Mouse (Mus musculus): ENCODE data around the gene Pou3f3. TPM values are rescaled to one million over a fixed set of nuclear protein-coding genes. Genes with fewer than 3 reads are reported as not detected.

Gene Pou3f3
- total RNA-seq, 2 experiments from 2014 or later = not detected

Other genes with a start within 250 kb of the Pou3f3 start
- gene Mrps9, start 155.5 kb downstream of the Pou3f3 start, total RNA-seq (2021) = 10 to 100 TPM; 44.8 to 47.2 TPM